Mouse (Mus musculus): Measurements from ENCODE around the gene Icos.

The Icos gene

GRCm38 (mm10) chr1:60962095-60962494 lies 15.6 kb upstream of the Icos start:
- DNase-seq (ENCODE audit: low spot score): no peak

- DNase-seq (ENCODE audit: low spot score): peak; percentile 45
These were observed 10.2 kb upstream of the Icos start for GRCm38 (mm10) chr1:60967521-60967920.

- DNase-seq (ENCODE audit: low spot score): no peak
These were observed 6.9 kb upstream of the Icos start for GRCm38 (mm10) chr1:60970846-60971245.

GRCm38 (mm10) chr1:60974221-60974620 lies 3.5 kb upstream of the Icos start:
- DNase-seq (ENCODE audit: low spot score): no peak

- no peak for DNase-seq (ENCODE audit: low spot score)
These were observed 2.0 kb upstream of the Icos start for GRCm38 (mm10) chr1:60975646-60976294.

DNA sequence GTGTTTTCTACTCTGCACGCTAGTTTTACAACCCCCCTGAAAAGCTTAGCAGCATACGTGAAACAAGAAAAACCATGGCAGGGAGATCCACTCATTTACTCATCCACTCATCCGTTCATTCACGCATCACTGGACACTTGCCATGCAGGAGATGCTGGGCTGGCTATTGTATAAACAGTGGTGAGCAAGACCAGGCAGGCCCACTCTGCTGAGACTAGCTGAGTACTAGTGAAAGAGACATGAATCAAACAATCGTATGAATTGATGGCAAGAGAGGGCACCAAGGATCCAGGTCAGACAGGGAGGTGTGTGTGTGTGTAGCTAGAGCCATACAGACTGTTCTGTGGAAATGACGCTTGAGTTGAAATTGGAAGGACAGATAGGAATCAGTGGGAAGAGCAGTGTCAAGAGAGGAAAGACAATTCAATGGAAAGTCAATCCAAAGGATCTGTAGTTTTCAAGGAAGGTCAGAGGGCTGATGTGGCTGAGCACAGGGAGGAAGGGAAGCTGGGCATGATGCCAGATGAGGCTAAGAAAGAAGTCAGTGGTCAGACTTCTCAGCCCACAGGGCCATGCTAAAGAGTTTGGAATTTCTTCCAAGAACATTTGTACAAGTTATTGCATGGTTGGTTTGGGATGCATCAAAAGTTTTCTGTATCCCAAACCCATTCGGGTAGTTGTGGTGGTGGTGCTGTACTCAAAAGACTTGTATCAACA lies 1.6 kb downstream of the Icos start:
- DNase-seq (ENCODE audit: low spot score): no peak

DNA sequence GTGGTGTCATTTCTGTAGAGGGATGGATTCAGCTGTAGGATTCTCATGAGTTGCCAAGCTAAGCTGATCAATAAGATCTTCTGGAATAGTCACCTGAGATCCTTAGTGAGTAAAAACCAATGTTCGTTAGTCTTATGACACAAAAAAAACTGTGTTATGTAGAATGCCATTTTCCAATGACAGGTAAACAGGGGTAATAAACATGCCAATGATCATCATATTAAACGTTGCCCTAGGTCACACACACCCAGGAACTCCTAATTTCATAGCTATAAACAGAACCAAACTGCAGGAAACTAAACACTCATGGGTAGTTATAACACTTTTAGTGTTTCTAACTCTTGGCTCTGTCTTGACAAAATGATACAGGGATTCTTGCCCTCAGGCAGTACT lies 2.1 kb downstream of the Icos start:
- no peak for DNase-seq (ENCODE audit: low spot score)

GRCm38 (mm10) chr1:60985075-60985474 lies 7.3 kb downstream of the Icos start:
- no peak for DNase-seq (ENCODE audit: low spot score)

GRCm38 (mm10) chr1:60986141-60986540 lies 8.4 kb downstream of the Icos start:
- no peak for DNase-seq (ENCODE audit: low spot score)

- no peak for DNase-seq (ENCODE audit: low spot score)
These were observed 11.4 kb downstream of the Icos start for GRCm38 (mm10) chr1:60989086-60989485.

DNA sequence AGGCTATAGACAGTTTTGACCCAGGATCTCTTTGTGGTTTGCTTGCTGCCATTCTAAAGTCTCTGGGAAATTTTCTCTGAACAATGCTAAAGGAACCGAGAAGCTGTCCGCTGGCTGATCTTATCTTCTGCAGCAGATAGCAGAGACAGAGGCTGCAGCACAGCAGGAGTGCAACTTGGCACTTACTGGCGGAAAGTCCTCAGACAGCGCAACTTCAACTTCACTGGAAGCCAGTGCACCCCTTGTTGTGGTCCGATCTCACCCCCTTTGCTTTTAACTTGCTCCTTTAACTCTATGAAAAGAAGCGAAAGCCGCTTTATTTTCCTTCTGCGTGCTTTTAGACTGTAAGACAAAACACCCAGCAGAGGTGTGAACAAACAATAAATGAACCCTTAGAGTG lies 12.6 kb downstream of the Icos start:
- no peak for DNase-seq (ENCODE audit: low spot score)

- no peak for DNase-seq (ENCODE audit: low spot score)
These were observed 20.4 kb downstream of the Icos start for GRCm38 (mm10) chr1:60998008-60998557.

GRCm38 (mm10) chr1:60998689-60999088 lies 21.0 kb downstream of the Icos start:
- no peak for DNase-seq (ENCODE audit: low spot score)

GRCm38 (mm10) chr1:61001786-61002354 lies 24.1 kb downstream of the Icos start:
- DNase-seq (ENCODE audit: low spot score): no peak

GRCm38 (mm10) chr1:61006229-61006628 lies 28.5 kb downstream of the Icos start:
- DNase-seq (ENCODE audit: low spot score): no peak

DNA sequence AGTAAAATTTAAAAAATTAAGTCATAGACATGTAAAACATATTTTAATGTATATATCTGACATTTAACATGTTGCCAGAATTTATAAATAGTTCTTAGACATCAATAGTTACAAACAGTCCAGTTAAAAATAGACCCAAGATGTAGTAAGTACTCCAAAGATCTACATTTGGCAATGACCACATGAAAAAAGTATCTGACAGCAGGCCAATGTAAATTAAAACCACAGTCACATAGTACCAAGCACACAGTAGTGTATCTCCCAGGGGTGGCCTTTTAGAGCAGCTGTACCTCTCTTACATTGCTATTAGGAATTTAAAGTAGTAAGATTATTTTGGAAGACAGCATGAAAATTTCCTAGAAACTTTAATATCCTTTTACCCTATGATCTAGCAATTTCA lies 29.8 kb downstream of the Icos start:
- DNase-seq (ENCODE audit: low spot score): no peak

GRCm38 (mm10) chr1:61016578-61017118 lies 38.9 kb downstream of the Icos start:
- no peak for DNase-seq (ENCODE audit: low spot score)

DNA sequence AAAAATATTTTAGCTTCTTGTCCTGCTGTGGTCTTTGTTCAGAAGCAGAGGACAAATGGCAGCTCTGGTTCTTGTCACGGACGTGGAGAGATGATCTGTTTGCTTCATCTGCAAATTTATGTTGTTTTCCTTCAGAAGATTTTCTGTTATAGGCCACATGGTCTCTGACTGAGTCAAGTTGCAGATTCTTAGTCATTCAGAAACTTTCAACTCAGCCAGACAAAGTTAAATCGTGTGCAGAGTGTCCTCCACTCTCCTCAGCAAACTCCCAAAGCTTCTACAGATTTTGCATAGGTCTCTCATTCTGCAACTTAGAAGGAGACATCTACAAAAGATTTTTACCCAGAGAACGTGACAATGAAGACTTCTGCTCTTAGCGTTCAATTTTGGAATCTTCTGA lies 49.0 kb downstream of the Icos start:
- DNase-seq (ENCODE audit: low spot score): no peak

DNA sequence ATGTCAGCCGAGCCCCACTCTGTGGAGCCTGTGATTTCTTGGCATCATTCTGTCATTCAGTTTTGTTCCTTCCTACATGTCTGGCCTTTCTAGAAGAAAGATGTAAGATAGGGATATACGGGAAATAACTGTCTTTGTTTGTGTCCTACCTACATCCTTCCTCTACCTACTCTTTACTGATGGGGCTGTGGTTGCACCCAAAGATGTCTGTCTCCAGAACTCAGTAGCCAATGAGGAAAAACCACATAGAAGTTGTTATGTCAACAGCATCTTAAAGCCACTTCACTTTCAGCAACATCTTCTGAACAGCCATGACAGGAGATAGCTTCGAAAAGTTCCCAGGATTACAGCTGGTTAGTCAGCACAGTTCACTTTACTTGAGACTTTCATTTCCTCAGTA lies 49.8 kb downstream of the Icos start:
- no peak for DNase-seq (ENCODE audit: low spot score)

DNA sequence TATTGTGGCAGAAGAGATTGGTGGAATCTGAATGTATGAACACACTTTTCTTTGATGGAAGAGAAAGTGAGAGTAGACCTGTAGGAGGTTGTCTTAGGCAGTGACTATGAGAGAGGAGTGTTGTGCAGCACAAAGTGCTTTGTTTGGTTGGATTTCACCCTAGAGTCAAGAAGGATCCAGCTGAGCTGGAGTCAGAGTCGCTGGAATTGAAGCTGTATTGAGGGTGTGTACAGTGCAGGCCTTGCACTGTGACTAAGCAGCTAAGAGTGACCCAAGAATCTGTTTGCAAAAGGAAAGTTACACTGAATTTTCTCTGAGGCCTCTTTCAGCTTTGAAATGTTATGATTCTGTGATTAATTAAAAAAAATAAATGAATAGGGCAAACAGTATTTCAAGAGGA lies 52.2 kb downstream of the Icos start:
- no peak for DNase-seq (ENCODE audit: low spot score)

DNA sequence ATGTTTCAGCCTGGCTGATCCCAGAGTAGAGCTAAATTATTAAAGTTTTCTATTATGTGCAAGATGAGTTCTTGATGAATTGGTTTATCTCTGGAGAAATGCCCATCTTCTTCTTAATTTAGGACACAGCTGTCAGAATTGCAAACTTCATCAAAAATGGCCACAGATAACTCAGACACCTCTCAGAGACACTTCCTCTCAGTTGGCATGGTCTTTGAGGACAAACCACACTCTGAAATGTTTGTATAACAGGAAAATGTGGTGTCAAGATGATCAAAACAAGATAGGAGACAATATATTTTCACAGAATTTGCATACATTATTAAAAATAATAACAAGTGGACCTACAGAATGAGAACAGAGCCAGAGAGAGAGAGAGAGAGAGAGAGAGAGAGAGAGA lies 52.8 kb downstream of the Icos start:
- DNase-seq (ENCODE audit: low spot score): no peak

GRCm38 (mm10) chr1:61035270-61035669 lies 57.5 kb downstream of the Icos start:
- DNase-seq (ENCODE audit: low spot score): no peak

DNA sequence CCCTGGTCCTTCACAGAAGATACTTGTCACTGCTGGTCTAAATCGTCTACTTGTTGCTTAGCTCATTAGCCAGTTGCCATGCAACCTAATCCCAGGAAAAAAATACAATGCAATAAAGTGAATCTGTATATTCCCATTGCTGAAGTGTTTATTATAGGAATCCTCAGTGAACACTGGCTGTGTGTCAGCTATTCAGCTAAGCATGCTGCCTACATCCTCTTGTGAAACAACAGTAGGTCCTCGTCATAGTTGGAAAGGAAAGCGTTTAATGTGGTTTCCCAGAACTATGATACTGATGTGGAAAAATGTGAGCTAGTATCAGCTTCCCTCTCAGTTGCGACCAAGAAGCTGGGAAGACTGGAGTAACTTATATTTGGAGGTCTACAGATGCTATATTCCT lies 60.5 kb downstream of the Icos start:
- DNase-seq (ENCODE audit: low spot score): no peak
